Mouse (Mus musculus) heart, postnatal 36 days (tissue): ENCODE measurements around the gene Fam234b. TPM values are rescaled to one million over a fixed set of nuclear protein-coding genes. Genes with fewer than 3 reads are reported as not detected.

ENCODE experiments used
- DNase-seq, 2 experiments: peaks; one replicate each; pipeline ENCODE4 v3.0.0; 2021 to 2022
- intact Hi-C: fragments of 180-260 bp; cut with DNase I; formaldehyde crosslinking; loops from one replicate; pipeline ENCODE4 v1.15.1; 2025
- total RNA-seq, 2 experiments: library from RNA; stranded (reverse); gene quantifications; 2 replicates each; pipeline ENCODE4 v1.2.3; 2021

Gene Fam234b
- total RNA-seq, 2 experiments from 2014 or later, result 7.0 to 9.2 TPM

DNA sequence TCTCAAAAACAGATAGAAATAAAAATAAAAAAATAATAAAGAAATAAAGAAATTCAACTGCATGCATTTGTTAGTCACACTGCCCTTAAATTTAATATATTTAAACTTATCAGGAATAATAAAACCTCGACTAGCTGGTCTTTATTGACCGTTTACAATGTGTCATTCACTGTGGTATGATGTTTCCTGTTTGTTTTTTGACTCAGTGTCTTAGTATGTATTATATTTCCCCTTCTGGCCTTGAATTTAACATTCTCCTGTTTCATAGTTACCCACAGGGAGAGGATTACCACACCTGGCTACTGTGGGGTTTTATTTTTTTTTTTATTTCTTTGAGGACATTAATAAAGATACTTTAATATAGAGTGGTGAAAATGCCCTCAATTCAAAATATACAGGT is 64.8 kb downstream of the Fam234b start:
- intact Hi-C loops, result no loop called here
- no peak for DNase-seq

DNA sequence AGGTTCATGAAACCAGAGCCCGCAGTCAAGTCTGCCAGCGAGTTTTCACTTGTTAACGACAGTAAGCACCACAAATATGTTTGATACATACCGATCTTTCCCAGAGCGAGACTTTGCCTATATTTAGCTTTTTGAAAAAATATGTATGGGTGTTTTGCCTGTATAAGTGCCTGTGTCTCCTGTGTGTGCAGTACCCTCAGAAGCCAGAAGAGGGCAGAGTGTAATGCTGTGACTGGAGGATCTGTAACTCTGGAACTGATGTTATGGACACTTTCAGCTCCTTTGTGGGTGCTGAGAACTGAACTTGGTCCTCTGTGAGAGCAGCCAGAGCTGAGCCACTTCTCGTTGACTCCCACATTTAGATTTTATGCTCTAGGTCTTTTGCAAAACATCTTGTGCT is 66.4 kb downstream of the Fam234b start:
- no peak for DNase-seq
- intact Hi-C loops, result no loop called here

DNA sequence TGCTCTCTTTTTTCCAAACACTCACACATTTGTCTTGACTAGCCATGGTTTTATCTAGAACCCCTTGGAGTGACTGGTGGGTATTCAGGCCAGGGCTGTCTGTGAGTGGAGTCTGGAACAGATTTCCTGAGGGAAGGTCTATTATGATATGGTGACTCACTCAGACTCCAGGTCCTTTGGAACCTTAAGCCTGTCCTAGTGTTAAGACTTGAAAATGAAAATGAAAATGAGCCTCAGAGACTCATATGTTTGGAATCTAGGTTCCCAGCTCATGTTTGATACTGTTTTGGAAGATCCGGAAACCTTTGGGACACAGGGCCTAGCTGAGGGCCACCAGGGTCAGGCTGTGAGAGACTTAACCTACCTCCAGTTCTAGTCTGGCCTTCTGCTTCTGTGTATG is 68.3 kb downstream of the Fam234b start:
- DNase-seq, result no peak
- intact Hi-C loops, result no loop called here

DNA sequence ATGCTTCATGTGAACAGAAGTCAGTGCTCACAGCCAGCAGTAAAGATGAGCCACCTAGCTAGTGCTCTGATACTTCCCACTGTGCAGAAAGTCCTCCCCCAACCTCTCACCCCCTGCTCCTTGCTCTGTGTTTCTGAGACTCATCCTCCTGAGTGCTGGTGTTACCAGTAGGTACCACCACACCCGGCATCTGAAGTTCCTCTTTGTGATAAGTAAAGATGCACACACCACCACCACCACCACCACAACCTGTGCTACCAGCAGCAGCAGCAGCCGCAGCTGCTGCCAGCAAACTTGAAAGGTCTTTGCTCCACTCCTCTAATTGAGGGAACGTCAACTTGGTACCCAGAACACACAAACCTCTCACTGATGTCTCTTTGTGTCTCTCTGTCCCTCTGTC is 69.4 kb downstream of the Fam234b start:
- no peak for DNase-seq
- intact Hi-C loops, result no loop called here

DNA sequence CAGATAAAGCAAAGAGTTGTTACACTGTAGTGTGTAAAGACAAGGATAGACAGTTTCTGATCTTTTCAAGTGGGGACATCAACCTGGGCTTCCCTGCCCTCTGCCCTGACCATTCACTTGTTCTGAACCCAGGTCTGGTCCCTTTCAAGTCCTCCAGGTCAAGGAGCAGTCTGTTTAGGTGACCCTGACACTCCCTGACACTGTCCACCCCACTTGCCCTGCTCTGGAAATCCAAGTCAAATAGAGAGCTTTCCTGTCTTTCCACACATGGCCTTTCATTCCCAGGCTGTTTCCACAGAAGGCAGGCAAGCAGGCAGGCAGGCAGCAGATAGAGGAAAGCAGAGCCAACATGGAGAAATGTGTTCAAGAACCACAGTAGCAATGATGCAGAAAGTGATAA is 70.6 kb downstream of the Fam234b start:
- DNase-seq, result no peak
- intact Hi-C loops, result no loop called here

DNA sequence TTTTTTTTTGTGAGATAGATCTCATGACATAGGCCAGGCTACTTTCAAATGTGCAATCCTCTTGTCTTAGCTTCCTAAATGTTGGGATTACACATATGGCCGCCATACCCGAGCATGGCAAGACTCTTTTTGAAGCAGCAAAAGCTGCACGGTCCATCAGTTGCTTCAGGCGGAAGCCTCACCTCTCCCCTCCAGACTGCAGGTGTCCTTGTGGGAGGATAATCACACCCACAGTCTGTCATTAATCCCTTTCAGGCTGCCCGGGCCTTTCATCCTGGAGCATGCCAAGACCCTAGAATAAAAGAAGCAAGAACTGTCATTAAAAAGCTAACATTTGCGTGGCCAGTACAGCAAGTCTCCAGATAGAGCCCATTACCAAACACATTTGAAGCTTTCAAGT is 71.8 kb downstream of the Fam234b start:
- DNase-seq, result no peak
- intact Hi-C loops, result no loop called here

DNA sequence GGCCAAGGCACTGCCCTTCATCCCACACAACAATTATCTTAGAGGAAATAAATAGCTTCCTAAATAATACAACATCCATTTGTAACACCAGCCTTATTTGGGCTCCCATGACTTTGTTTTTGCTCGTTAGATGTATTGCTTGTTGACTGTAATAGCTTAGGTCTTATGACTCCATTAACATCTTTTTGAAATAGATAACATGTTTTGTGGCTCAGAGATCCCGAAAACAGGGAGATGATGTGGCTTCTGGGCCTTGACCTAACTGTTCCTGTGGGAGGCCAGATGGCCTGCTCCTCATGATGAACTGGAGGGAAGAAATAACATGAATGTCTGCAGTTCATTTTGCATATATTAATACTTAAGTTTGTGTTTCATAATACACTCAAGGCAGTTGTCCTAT is 74.0 kb downstream of the Fam234b start:
- no peak for DNase-seq
- intact Hi-C loops, result no loop called here

DNA sequence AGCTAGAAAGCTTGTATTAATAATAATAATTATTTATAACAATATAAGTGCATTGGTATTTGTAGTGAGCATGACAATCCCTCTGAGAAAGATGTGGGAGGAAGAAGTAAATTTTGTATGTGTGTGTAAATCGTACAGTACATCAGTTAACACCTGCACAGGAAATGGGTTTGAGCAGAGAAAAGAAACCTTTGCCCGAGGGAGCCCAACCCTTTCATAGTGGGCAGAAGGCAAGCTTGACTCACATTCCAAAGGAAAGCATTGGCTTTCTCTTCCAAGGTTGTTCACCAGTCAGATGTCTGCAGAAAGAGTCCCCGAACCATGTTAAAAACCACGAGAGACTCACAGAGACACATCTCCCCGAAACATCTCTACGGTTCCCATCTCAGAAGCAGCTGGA is 75.3 kb downstream of the Fam234b start:
- intact Hi-C loops, result no loop called here
- no peak for DNase-seq

DNA sequence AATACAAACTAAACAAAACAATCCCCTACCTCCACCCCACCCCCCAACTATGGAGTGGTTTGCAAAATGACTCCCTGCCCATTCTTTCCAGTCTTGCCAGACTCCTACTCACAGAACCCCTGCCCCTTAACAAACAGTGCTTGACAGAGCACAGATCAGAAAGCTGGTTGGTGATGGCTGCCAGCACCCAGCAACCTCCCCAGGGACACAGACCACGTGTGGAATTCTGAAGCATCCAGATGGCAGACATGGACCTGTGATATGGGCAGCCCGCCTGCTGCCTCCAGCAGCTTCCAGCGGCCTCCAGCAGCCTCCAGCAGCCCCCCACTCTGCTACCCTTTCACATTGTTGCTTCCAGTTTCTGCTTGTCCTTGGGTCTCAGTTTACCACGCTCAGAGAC is 77.5 kb downstream of the Fam234b start:
- intact Hi-C loops, result no loop called here
- DNase-seq, result no peak

DNA sequence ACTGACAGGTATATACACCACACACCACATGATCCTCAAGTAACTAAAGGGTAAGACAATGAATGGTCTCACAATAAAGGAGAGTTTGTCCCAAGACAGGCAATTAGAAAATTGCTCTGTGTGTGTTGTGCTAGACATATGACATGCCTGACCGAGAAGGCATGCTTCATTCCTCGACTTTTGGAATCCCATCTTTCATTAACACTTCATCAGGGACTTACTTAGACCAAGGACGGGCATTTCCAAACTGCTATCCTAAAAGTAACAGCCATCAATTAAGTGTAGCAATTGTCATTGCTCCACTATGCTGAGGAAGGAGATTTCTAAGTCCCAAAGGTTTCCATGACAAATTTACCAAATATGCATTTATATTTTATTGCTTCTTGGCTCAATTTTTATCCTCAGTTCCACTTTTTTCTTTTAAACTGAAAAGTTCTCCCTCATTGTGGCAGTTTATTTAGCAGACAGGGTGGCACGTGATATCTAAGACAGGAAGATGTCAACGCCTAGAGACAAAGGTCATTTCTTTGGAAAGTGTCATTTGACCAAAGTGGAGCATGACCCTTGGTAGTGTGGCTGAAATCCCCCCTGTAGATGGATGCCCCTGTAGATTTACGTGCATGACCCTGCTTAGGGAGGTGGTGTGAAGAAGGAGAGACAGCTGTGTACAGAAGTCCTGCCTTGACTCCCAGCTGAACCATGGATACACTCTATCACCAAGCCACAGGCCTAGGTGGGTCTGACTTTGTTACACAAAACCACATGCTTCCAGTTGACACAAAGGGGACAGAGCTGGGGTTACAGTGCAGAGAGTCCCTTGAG is 78.9 kb downstream of the Fam234b start:
- no peak for DNase-seq
- intact Hi-C loops, result no loop called here

DNA sequence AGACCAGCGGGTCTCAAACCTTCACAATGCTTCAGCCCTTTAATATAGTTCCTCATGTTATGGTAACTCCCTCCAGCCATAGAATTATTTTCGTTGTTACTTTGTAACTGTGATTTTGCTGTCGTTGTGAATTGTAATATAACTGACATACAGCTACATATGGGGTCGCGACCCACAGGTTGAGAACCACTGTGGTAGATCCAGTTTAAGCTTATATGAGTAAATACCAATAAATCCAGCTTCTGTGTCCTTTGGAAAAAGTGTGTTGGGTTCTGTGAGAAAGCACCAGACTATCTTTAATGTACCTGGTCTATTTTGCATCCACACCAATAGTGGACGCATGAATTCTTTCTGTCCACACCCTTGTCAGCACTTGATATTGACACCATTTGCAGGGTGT is 80.5 kb downstream of the Fam234b start:
- no peak for DNase-seq
- intact Hi-C loops, result no loop called here

DNA sequence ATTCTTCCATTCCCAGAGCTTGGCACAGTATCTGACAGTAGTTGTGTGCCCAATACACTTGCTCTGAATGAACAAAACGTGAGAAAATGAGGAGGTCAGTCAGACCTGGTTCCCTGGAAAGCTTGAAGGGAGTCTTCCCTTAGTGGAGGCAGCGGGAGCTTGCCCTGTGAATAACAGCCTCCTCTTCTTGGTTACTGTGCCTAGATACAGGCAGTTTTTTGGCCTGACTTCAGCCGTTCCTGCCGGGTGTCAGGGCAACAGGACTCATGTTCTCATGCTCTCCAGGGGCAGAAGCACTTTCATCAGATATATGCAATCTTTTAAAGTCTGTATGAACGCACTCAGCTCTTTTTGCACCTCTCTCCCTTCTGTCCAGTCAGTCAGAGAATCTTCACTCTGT is 81.5 kb downstream of the Fam234b start:
- intact Hi-C loops, result no loop called here
- DNase-seq, result no peak

DNA sequence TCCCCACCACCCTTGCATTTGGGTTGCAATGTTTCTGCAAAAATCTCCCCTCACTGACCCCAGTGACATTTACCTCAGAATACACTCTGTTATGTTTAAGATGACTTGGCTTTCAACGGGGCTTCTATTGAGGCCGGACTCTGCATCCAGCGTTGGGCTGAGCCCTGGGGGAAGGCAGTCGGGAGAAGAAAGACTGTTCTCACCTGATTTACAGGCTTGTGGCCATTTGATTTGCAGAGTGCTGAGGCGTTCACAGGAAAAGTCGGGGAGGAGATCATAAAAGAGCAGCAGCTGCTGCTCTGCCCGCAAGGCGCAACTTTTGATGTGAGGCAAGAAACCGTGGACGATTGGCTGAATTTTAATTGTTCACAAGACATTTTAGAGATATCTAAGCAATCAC is 82.1 kb downstream of the Fam234b start:
- intact Hi-C loops, result no loop called here
- DNase-seq, result no peak

DNA sequence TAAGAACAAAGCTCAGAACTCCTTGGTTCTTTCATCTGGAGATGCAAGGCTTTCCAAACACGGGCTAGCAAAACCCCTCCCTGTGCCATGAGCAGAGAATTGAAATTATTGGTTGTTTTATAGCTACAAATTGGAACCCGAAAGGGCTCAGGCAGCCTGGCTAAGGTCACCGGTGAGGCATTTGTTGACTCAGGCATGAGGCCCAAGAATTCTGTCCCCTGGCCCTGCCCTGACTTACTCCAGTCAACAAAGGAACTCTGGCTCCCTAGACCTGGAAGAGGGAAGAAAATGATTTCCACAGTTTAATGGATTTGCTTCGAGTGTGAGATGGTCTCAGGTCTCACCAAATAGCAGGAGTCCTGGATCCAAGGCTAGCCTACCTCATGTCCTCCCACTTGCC is 94.6 kb downstream of the Fam234b start:
- DNase-seq, result no peak
- intact Hi-C loops, result no loop called here

DNA sequence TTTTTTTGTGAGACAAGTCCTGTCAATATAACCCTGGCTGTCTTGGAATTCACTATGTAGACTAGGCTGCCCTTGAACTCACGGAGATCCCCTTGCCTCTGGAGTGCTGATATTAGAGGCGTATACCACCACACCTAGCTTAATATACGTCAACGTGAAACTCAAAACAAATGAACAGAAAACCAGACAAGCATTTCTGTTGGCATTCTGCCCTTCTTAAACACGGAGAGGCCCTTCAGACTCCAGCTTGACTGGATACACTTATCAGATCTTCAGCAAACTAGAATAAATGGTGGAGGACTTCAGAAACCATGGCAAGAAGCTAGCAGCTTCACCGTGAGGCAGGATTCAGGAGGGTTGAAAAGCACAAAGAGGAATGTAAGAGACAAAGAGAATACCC is 96.4 kb downstream of the Fam234b start:
- no peak for DNase-seq
- intact Hi-C loops, result no loop called here

Other genes starting within 250 kb of the Fam234b start
- gene Apold1, start 216.3 kb upstream of the Fam234b start, total RNA-seq, result 10 to 100 TPM in 1 of 2 experiments, 1 to 10 TPM in 1; 5.1 to 15.6 TPM
- 10 to 100 TPM; 38.1 to 39.9 TPM for gene Ddx47, start 186.4 kb upstream of the Fam234b start, total RNA-seq
- 1 to 10 TPM in 1 of 2 experiments, under 1 TPM in 1; 0.81 to 1.3 TPM for gene Gprc5a, start 132.3 kb upstream of the Fam234b start, total RNA-seq
- gene Gprc5d, start 79.7 kb upstream of the Fam234b start, total RNA-seq, result not detected
- gene Hebp1, start within 50 bp of the Fam234b start, total RNA-seq, result 10 to 100 TPM; 50.3 to 53.5 TPM
- under 1 TPM; 0.24 to 0.47 TPM for gene Gsg1, start 56.4 kb downstream of the Fam234b start, total RNA-seq
- gene Pbp2, start 112.4 kb downstream of the Fam234b start, total RNA-seq, result not detected
- 10 to 100 TPM; 46.9 to 53.3 TPM for gene Emp1, start 164.6 kb downstream of the Fam234b start, total RNA-seq